Mouse (Mus musculus) stomach, embryonic 16.5 days (tissue): ENCODE measurements around the gene Pole2. TPM values are rescaled to one million over a fixed set of nuclear protein-coding genes. Genes with fewer than 3 reads are reported as not detected.
A peak's percentile ranks its signal among the peaks of the same experiment; 100 is the strongest.

Source experiments
- ATAC-seq: fragments of 200-750 bp; cut with Nextera tagmentation; 2 replicates; pipeline ENCODE4 v1.8.0; 2017; ENCODE audit warnings: moderate number of reproducible peaks, moderate TSS enrichment; ENCODE audit not compliant: insufficient read depth, low FRiP score
- H3K27ac ChIP-seq: fragments of 300-500 bp; sonication (generic); 2 replicates; pipeline ENCODE4 v1.5.1; 2014; ENCODE audit warnings: low read length
- H3K27me3 ChIP-seq: fragments of 300-500 bp; sonication (generic); 2 replicates; pipeline ENCODE4 v1.6.1; 2014; ENCODE audit warnings: low read length, control low read depth, mixed read lengths; ENCODE audit not compliant: control insufficient read depth, insufficient read depth
- H3K36me3 ChIP-seq: fragments of 300-500 bp; sonication (generic); 2 replicates; pipeline ENCODE4 v1.6.1; 2014; ENCODE audit warnings: low read length; ENCODE audit not compliant: control insufficient read depth, insufficient read depth
- H3K4me1 ChIP-seq: fragments of 300-500 bp; sonication (generic); 2 replicates; pipeline ENCODE4 v1.6.1; 2014; ENCODE audit warnings: low read length, control low read depth, mixed read lengths; ENCODE audit not compliant: control insufficient read depth, insufficient read depth
- H3K4me2 ChIP-seq: fragments of 300-500 bp; sonication (generic); 2 replicates; pipeline ENCODE4 v1.6.1; 2014; ENCODE audit warnings: low read depth, low read length, mixed read lengths
- H3K4me3 ChIP-seq: fragments of 300-500 bp; sonication (generic); replicated peaks from 2 replicates; pipeline ENCODE4 v1.5.1; 2014; ENCODE audit warnings: mild to moderate bottlenecking, low read length
- H3K9ac ChIP-seq: fragments of 300-500 bp; sonication (generic); 2 replicates; pipeline ENCODE4 v1.6.1; 2014; ENCODE audit warnings: low read length
- H3K9me3 ChIP-seq: fragments of 300-500 bp; sonication (generic); replicated peaks from 2 replicates; pipeline ENCODE4 v1.6.1; 2016; ENCODE audit warnings: low read length, control low read depth; ENCODE audit not compliant: control insufficient read depth
- WGBS: fragments of 180-500 bp; shearing (Covaris S2); extraction: QIAGEN DNeasy Blood & Tissue Kit; methylation state at CpG from one replicate; pipeline ENCODE4 v1.1.7; 2014; 5-methylcytosine and 5-hydroxymethylcytosine counted together
- polyA plus RNA-seq: library from polyadenylated mRNA; unstranded; fragments of >200 nt; fragmentation: Nextera tagmentation; extraction: Ambion mirVana; gene quantifications from 2 replicates; pipeline ENCODE4 v1.2.1, GENCODE M21; 2015

The Pole2 gene
- 21.4 and 21.7 TPM in 2 replicates for polyA plus RNA-seq

DNA sequence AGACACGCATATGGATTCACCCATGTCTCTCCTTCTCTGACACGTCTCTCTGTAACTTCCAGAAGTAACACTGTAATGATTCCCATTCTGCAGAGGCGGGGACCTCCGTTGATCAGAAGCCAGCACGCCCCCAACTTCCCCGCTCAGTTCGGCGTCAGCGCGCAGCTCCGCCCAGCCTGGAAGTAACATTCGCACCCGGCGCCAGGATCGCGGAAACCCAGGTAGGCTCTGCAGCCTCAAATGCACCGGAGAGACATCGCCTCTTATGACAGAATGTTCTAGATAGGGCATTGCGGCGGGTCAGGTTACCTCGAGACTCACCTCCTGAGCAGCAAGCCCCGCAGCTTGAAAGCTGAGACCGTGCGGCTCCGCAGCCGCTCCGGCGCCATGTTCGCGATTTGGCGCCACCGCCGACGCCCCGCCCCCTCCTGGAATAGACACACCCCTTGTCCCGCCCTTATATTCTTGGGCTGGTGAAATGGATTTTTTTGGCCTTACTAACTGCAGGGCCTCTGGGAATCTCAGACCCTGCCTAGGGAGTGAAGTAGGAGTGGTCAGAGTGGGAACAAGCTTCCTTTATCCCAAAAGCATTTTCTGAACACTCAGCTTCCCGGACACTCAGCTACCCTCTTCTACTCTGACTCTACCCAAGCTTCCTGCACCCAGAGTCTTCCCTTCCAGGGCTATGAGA, at the start of gene Pole2:
Gene Pole2, minus strand, starts transcription at position 420 of the 691 bp plus-strand sequence.
- H3K4me3 ChIP-seq: peak within 1 kb of the TSS; percentile 57
- peak within 1 kb of the TSS; percentile 91 for H3K27ac ChIP-seq
- under 1% methylated on average over 37 of the region's 37 CpGs for WGBS
- H3K4me2 ChIP-seq: peak within 1 kb of the TSS; percentile 62
- no peaks in the 10 kb centered on the region for H3K27me3 ChIP-seq
- H3K36me3 ChIP-seq: no peaks in the 10 kb centered on the region
- peaks cover 9% of the 10 kb centered on the region; the same call in 1 of the 2 replicates for H3K4me1 ChIP-seq
- no peaks in the 10 kb centered on the region for H3K9me3 ChIP-seq
- peak; percentile 97 for ATAC-seq
- peak within 1 kb of the TSS; percentile 68 for H3K9ac ChIP-seq

- 82% methylated on average over 2 of the region's 2 CpGs for WGBS
- no peak overlapping the region for H3K9ac ChIP-seq
- no peak overlapping the region for H3K4me2 ChIP-seq
- H3K4me1 ChIP-seq: no peaks in the 10 kb centered on the region
- no peaks in the 10 kb centered on the region for H3K36me3 ChIP-seq
- no peak overlapping the region for H3K4me3 ChIP-seq
- no peaks in the 10 kb centered on the region for H3K9me3 ChIP-seq
- no peak for ATAC-seq
- H3K27me3 ChIP-seq: no peaks in the 10 kb centered on the region
- H3K27ac ChIP-seq: no peak overlapping the region
These were observed 41.0 kb upstream of the Pole2 start for GRCm38 (mm10) chr12:69268956-69269355.

DNA sequence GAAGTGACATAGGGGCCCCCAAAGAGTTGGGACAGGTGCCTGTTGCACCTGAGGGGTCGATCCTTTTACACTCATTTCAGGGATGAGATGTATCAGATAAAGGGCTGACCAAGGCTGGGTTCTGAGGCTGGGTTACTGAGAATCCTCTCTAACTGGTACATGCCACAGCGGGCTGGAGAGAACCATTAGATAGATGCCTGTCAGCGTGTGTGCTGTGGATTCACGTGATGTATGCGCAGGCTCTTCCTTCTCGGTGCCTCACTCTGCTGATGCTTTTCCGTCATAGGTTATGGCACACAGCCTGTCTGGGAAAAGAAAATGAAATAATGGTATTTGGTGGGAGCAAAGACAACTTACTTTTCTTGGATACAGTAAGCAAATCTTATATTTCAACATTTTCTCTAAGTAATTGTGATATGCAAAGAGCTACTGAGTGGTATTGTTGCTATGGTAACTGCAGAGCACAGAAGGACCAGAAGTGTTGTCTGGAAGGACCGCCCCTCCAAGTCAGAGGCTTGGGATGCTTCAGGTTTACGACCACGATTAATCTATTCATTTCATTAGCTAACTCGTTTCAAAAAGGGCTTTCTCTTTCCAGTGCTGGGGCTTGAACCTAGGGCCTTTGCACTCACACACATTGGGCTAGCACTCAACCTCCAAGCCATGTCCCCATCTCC, 40.1 kb upstream of the Pole2 start:
- Histone ChIP-seq H3K9me3 (no peaks in the 10 kb centered on the region), H3K27me3 (no peaks in the 10 kb centered on the region), H3K4me3 (no peak overlapping the region), H3K4me1 (no peaks in the 10 kb centered on the region), H3K4me2 (no peak overlapping the region), H3K27ac (no peak overlapping the region), H3K9ac (no peak overlapping the region), H3K36me3 (no peaks in the 10 kb centered on the region)
- no peak for ATAC-seq
- WGBS: 77% methylated on average over 11 of the region's 11 CpGs

DNA sequence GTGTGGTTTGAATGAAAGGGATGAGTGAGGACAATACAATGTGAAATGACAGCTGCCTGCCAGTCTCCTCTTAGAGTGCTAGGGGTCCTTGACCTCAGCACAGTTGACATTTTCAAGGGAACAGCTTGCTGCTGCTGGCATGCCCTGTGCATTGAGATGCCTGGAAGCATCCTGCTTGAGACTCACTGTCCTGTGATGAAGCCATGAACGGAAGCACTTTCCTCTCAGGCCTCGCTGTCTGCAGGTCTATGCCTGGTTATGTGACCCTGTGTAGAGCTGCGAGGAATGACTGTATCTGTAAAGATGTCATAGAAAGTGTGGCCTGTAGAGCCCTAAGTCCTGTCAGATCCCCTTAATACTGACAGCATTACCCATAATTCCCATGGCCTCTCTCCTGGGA, 37.0 kb upstream of the Pole2 start:
- Histone ChIP-seq H3K27me3 (no peaks in the 10 kb centered on the region), H3K9me3 (no peaks in the 10 kb centered on the region), H3K27ac (no peak overlapping the region), H3K4me2 (no peak overlapping the region), H3K4me3 (no peak overlapping the region), H3K36me3 (no peaks in the 10 kb centered on the region), H3K9ac (no peak overlapping the region), H3K4me1 (no peaks in the 10 kb centered on the region)
- no peak for ATAC-seq
- 83% methylated on average over 3 of the region's 3 CpGs for WGBS

DNA sequence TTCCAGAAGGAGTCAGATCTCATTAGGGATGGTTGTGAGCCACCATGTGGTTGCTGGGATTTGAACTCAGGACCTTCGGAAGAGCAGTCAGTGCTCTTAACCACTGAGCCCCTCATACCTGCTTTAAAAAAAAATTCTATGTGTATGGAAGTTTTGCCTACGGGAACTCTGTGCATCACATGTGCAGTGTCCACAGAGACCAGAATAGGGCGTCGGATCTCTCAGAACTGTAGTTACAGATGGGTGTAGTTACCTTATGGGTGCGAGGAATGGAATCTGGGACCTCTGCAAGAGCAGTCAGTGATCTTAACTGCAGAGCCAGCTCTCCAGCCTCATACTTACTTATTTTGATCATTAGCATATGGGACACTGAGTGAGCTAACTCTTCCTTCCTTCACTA, 34.3 kb upstream of the Pole2 start:
- Histone ChIP-seq H3K4me2 (no peak overlapping the region), H3K4me3 (no peak overlapping the region), H3K4me1 (no peaks in the 10 kb centered on the region), H3K36me3 (no peaks in the 10 kb centered on the region), H3K27me3 (no peaks in the 10 kb centered on the region), H3K9me3 (no peaks in the 10 kb centered on the region), H3K9ac (no peak overlapping the region), H3K27ac (no peak overlapping the region)
- no peak for ATAC-seq
- WGBS: 89% methylated on average over 5 of the region's 5 CpGs

DNA sequence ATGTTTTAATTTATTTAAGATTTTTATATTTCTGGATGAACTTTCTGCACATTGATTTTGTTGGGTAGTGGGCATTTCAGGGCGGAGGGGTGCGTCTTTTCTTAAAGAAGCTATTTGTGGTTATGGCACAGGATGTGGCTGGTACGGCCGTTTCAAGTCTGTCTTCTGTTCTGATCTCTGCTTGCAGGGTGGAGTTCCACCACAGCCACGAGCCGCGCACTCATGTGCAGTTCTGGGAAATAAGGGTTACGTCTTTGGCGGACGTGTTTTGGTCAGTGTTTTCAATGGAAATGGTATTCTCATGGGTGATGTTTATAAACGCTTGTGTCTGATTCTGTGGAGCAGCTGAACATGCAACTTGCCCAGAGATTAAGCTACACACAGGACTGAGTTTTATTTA, 29.8 kb upstream of the Pole2 start:
- Histone ChIP-seq H3K9ac (no peak overlapping the region), H3K4me1 (no peaks in the 10 kb centered on the region), H3K4me2 (no peak overlapping the region), H3K4me3 (no peak overlapping the region), H3K9me3 (no peaks in the 10 kb centered on the region), H3K27ac (no peak overlapping the region), H3K27me3 (no peaks in the 10 kb centered on the region), H3K36me3 (no peaks in the 10 kb centered on the region)
- ATAC-seq: no peak
- 80% methylated on average over 11 of the region's 11 CpGs for WGBS

DNA sequence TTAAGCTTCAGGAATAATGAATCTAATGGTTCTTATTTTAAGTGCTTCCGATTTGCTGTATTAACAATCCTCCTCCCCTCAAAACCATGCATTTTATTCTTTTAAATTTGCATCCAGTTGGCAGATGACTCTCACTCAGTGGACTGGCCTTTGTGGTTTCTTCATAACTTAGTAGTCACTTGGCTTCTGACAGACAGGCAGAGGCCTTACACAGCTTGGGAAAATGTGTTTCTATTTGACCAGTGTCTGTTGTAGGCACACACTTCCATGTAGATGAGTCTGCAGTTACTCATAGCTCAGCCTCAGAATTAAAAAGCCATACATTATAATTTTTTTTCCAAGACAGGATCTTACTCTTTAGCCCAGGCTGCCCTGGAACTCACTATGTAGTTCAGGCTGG, 25.8 kb upstream of the Pole2 start:
- H3K27ac ChIP-seq: no peak overlapping the region
- H3K4me2 ChIP-seq: no peak overlapping the region
- H3K36me3 ChIP-seq: no peaks in the 10 kb centered on the region
- ATAC-seq: no peak
- WGBS: 96% methylated on average over 1 of the region's 1 CpGs
- H3K9me3 ChIP-seq: no peaks in the 10 kb centered on the region
- H3K9ac ChIP-seq: no peak overlapping the region
- H3K27me3 ChIP-seq: no peaks in the 10 kb centered on the region
- H3K4me1 ChIP-seq: no peaks in the 10 kb centered on the region
- no peak overlapping the region for H3K4me3 ChIP-seq

DNA sequence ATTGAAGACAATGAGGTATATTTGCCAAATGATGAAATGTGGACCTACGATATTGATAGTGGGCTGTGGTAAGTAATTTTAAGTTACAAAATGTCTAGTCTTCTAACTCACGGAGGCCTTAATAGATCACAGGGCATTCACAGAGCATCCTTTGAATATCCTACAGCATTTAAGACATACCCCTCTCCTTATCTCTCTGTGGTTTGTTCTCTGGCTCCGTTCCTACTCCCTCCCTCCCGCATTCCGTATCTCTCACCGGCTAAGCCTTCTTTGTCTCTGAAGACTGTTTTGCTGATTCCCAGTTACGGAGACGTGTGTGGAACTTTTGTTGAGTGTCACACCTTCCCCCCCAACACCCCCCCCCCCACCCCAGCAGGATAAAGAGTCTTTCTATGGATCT, 22.8 kb upstream of the Pole2 start:
- ATAC-seq: no peak

GRCm38 (mm10) chr12:69249766-69250165, 21.8 kb upstream of the Pole2 start:
- H3K4me3 ChIP-seq: no peak overlapping the region
- H3K9ac ChIP-seq: no peak overlapping the region
- no peak for ATAC-seq
- no peaks in the 10 kb centered on the region for H3K36me3 ChIP-seq
- H3K4me1 ChIP-seq: no peaks in the 10 kb centered on the region
- no peaks in the 10 kb centered on the region for H3K27me3 ChIP-seq
- H3K9me3 ChIP-seq: no peaks in the 10 kb centered on the region
- 87% methylated on average over 4 of the region's 4 CpGs for WGBS
- no peak overlapping the region for H3K27ac ChIP-seq
- H3K4me2 ChIP-seq: no peak overlapping the region

More for the DNA sequence above, 22.8 kb upstream of the Pole2 start:
- no peak overlapping the region for H3K4me2 ChIP-seq
- WGBS: 70% methylated on average over 8 of the region's 8 CpGs
- H3K4me1 ChIP-seq: no peaks in the 10 kb centered on the region
- no peaks in the 10 kb centered on the region for H3K27me3 ChIP-seq
- H3K9me3 ChIP-seq: no peaks in the 10 kb centered on the region
- no peak overlapping the region for H3K4me3 ChIP-seq
- no peak overlapping the region for H3K9ac ChIP-seq
- H3K27ac ChIP-seq: no peak overlapping the region
- no peaks in the 10 kb centered on the region for H3K36me3 ChIP-seq
